Mouse (Mus musculus) retina, postnatal 7 days (tissue): ENCODE results near the gene Col5a2.
"Not testable (repeated sequence)": the region's sequence is repeated elsewhere in the genome, so short reads cannot be mapped to it uniquely, and the experiment has no call there.

Source experiments
- DNase-seq: peaks from one replicate; pipeline ENCODE4 v3.0.0-alpha.2; 2012; ENCODE audit warnings: low read depth, low spot score

Col5a2 gene

GRCm38 (mm10) chr1:45502865-45503332 is at the start of gene Col5a2:
Gene Col5a2 (minus strand): TSS chr1:45503282.
- no peak for DNase-seq

DNA sequence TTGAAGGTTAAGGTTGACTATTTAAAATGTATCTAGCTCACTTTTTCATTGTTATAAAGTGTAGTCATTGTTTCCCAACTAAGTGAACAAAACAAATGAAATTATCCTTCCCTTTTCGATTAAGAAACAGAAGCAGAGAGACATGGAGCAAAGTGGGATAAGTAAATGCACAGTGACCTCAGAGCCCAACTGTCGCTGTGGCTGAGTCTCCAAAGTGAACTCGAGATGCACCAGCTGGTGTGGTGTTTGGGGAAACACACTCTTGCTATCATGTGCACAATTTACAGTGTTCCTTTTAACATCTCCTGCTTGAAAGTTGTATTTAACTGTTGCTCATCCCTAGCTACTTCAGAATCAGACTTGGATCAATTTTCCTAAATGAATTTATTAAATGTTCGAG is 47.4 kb upstream of the Col5a2 start:
- no peak for DNase-seq

DNA sequence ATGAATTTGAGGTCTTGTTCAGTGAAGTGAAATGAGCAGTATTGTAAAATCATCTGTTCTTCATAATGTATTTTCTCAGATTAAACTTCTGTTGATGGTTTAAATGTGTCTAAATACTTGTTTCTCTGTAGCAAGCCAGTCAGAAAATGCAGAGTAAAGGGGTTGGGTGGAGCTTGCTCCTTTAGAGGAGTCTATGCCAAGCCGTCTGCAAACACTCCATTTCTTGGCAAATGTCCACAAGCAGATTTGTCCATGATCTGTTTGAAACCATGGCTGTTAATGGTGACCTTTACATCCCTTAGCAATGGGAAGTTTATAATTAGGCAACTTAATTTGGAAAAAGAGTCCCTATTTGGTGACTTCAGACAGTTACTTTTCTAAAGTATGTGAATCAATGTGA is 38.8 kb upstream of the Col5a2 start:
- DNase-seq, result no peak

GRCm38 (mm10) chr1:45541161-45541560 is 38.1 kb upstream of the Col5a2 start:
- DNase-seq, result no peak

- DNase-seq, result no peak
These were observed 28.4 kb upstream of the Col5a2 start for GRCm38 (mm10) chr1:45531486-45531885.

DNA sequence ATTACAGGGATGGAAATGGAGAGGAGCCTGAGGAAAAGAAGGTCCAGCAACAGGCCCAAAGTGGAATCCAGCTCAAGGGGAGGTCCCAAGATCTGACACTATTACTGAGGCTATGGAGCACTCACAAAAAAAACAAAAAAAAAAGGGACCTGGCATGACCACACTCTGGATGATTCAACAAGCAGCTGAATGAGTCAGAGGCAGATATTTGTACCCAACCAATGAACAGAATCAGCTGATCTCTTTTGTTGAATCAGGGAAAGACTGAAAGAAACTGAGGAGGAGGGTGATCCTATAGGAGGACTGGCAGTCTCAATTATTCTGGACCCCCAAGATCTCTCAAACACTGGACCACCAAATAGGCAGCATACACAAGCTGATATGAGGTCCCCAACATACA is 24.4 kb upstream of the Col5a2 start:
- not testable (repeated sequence) for DNase-seq

GRCm38 (mm10) chr1:45523601-45524000 is 20.5 kb upstream of the Col5a2 start:
- no peak for DNase-seq

GRCm38 (mm10) chr1:45521486-45521885 is 18.4 kb upstream of the Col5a2 start:
- no peak for DNase-seq

GRCm38 (mm10) chr1:45502241-45502741 is 791 bp downstream of the Col5a2 start:
- no peak for DNase-seq

DNA sequence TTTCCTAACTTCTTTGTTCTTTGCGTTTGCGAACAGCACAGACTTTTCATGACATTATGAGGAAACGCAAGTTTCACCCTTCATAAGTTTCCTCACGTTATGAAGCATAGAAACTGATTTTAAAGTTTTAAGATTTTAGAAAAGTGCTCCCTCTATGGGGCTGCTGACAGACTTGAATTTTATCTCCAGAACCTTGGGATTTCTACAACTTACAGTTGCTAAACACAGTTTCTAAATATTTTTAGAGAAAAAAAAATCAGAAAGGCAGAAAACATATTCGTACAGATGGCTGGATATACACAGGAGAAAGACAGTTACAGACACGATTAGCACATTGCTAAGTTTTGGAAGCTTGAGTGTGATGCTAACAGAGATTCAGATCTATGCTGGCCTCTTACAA is 1.6 kb downstream of the Col5a2 start:
- DNase-seq, result no peak

DNA sequence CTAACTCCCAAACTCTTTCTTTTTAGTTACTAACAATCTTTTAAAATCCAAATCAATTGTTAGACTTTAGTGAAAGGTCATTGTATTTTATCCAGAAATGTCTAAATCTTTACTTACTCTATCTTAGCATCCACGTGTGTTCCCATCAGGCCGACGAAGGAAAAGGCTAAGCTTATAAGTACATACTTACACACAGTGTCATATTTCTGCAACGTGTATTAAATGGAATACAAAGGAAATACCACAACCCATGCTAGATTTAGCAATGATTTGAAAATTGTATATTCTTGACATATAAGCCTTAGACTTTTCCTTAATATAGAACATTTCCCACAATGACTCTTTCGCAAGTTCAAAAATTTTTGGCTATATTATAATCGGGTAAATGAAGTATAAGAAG is 2.6 kb downstream of the Col5a2 start:
- no peak for DNase-seq

DNA sequence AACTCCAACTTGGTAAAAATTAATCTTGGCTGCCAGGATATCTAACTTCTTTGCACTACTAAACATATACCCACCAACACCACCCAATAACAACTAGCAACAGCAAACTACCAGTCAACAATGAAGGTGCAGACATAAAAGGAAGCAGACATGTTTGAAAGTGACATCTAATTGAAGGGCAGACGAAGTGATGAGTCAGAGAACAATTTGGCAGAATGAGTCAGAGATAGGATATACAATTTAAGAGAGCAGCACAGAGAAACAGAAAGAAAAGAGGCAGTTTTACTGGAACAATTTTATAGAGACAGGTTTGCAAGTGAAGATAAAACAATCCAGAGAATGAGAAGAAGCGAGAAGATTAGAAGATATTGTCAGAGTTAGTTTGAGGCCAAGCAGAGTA is 8.1 kb downstream of the Col5a2 start:
- no peak for DNase-seq

DNA sequence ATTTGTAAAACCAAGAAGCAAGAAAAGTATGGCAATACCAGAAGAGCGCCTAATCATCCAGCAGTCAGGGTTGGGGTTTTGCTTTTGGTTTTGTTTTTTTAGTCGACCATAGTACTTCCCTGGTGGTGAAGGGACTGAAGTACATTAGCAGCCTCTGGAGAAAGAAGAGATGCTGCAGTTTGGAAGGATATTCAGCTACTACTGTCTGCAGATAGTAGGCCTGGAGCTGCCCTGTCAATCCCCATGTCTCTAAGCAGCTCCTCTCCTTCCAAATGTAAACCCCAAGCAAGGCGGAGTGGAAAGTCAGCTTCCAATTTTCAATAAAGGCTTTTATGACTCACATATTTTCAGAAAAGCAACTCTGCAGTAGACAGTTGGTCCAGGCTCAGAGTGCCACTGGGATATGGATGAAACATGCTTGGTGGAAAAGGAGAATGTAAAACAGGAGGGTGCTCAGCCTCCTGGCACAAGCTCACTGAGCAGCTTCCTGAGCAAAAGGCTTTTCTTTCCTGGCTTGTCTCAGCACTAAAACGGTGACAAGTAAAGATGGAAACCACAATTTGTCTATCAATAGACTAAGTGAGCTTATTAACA is 10.9 kb downstream of the Col5a2 start:
- no peak for DNase-seq

DNA sequence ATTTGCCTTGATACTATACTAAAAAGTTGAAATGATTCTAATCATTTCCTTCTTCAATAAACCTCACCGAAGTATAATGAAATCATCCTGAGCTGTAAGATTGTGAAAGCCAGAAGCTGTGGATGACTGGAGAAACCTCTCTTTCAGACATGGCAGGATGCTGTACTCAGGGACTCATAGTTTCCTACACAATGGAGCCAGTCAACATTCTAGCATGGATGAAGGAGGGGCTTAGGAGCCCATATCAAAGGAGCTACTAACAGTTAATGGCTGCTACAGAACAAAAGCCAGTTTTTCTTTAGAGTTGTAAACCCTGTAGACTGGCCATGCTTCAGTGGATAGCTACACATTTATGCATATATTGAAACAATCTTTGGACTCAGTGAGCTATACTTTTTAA is 12.6 kb downstream of the Col5a2 start:
- no peak for DNase-seq

DNA sequence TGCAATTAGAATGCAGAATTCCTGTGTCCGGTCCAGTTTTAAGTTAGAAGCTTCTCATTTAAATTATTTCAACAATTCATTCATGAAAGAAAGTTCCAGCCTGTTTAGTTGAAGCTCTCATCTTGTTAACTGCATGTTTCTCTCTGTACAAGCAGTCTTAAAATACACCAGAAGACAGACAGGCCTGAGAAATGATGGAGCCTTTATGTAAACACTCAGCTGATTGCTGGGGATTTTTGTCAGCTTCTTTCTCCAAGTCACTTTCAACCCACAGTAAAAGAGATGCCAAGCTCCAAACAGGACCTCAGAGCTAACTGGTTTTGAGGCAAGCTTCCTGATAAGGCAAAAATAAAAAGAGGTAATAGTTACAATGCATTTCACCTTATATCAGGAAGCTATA is 14.8 kb downstream of the Col5a2 start:
- no peak for DNase-seq

DNA sequence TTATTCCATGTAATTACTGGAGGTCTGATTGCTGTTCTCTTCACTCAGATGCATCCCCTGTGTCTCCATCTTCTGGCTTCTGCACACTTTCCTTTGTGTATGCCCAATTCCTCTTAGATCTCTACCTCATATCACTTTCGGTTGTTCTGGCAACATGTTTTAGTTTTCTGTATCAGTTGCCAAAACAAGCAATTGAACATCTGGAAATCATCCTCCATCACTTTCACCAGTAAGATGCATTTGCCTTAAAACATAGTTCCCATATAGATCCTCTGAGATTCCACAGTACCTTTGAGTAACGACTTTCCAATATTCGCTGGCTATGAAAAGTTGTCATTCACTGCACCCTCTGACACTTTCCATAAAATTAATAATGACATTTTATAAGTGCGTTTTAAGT is 20.1 kb downstream of the Col5a2 start:
- DNase-seq, result no peak

GRCm38 (mm10) chr1:45481876-45482275 is 21.2 kb downstream of the Col5a2 start:
- DNase-seq, result no peak

DNA sequence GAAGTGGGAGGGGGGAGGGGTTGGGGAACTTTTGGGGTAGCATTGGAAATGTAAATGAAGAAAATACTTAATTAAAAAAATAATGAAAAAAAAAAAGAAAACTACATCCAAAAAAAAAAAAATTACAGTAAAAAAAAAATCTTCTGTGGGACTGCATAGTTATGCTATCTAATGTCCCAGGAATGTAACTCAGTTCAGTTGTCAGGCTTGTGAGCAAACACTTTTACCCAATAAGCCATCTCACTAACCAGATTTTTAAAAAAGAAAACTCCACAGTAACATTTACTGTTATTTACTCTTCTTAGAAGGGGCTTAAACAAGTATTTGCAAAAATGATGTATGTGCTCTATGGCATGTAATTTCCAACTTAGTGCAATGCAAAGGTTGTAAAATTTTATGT is 24.0 kb downstream of the Col5a2 start:
- no peak for DNase-seq

DNA sequence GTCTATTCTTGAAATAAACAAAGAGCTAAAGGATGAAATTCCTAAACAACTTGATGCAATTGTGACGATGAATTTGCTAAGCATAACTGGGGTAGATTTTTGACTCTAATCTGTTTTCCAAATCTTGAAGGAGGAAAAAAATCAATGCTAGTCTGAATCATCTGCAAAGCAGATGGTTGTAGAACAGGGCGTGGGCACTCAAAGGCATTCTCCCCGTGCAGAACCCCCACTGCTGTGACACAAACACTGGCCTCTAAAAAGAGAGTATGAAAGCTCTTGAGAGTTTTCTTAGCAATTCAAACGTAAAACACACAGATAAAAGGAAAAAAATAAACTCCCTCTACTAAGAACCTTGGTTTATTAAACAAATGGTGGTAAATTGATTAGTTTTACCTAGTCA is 30.3 kb downstream of the Col5a2 start:
- DNase-seq, result no peak

- DNase-seq, result no peak
These were observed 42.3 kb downstream of the Col5a2 start for GRCm38 (mm10) chr1:45460767-45461166.

DNA sequence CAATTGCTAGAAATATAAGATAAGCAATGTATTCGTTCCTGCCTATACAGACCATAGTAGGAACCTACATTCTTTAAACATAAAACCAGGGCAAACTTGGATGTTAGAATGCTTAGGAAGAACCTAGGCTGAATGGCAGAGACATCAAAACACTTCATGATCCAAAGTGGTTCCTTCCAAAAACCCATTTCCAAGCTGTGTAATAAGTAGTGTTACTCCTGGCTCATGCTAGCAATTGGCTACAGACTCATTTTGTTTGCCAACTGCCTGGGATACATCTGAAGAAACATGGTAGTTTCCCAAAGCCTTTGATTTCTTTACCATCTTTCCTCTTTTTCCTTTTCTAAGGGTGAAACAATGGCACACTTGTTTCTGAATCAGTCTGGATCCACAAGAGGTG is 47.3 kb downstream of the Col5a2 start:
- no peak for DNase-seq

DNA sequence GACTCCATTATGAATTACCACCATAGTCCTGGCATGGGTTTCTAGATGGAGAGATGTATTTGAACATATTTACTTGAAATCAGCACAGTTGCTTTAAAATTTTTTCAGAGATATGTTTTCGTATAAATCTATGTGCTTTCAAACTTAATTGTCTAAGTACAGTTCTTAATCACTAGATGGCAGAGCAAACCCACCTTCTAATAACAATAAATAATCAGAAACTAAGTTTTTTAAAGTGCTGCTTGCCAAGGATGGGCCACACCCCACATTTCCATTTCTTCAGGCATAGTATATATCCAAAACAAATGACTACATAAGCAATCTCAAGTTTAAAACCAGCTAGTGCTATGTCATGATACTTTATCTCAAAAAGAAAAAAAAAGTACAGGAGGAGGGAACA is 54.2 kb downstream of the Col5a2 start:
- no peak for DNase-seq

- DNase-seq, result no peak
These were observed 71.2 kb downstream of the Col5a2 start for GRCm38 (mm10) chr1:45431922-45432321.

DNA sequence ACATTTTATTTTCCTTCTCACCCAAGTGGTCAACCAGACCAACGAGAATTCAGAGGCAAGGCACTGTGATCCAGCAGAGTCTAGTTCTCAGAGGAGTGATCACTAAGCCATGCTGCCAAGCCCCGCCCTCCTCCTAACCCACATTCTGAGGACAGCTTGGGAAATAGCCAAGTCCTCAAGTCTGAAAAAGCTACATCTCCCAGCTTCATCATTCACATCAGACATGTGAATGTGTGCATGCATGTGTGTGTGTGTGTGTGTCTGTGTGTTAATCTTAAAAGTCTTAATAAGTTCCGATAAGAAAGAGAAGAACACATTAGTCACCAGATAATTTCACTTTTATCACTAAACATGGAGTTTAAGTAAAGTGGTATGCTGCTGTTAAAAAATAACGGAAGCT is 72.6 kb downstream of the Col5a2 start:
- no peak for DNase-seq
